Mouse (Mus musculus) monocyte, adult 2 months (primary cell): Measurements from ENCODE around the gene Fkbp4.

Experiments used
- DNase-seq, 2 experiments: peaks; one replicate each; pipeline ENCODE4 v3.0.0; 2022; ENCODE audit warnings: low spot score in 2 of 2, low read depth in 1 of 2

Fkbp4 gene

GRCm38 (mm10) chr6:128437288-128437687 lies 1.2 kb downstream of the Fkbp4 start:
- no peak for DNase-seq

- no peak for DNase-seq
These were observed 2.0 kb downstream of the Fkbp4 start for GRCm38 (mm10) chr6:128436356-128437005.

- no peak for DNase-seq
These were observed 3.0 kb downstream of the Fkbp4 start for GRCm38 (mm10) chr6:128435474-128435873.

GRCm38 (mm10) chr6:128433566-128433965 lies 4.9 kb downstream of the Fkbp4 start:
- no peak for DNase-seq

- DNase-seq, result no peak
These were observed 6.0 kb downstream of the Fkbp4 start for GRCm38 (mm10) chr6:128432356-128432915.

- no peak for DNase-seq
These were observed 8.7 kb downstream of the Fkbp4 start for GRCm38 (mm10) chr6:128429826-128430225.

- no peak for DNase-seq
These were observed 9.2 kb downstream of the Fkbp4 start for GRCm38 (mm10) chr6:128429300-128429699.

GRCm38 (mm10) chr6:128427571-128427970 lies 10.9 kb downstream of the Fkbp4 start:
- DNase-seq, result no peak

GRCm38 (mm10) chr6:128425046-128425445 lies 13.4 kb downstream of the Fkbp4 start:
- no peak for DNase-seq

GRCm38 (mm10) chr6:128424269-128425019 lies 14.0 kb downstream of the Fkbp4 start, which contains the start of gene Itfg2:
Itfg2 (minus strand) TSS chr6:128424931.
- DNase-seq, result peak; percentile 84 to 94

- DNase-seq, result no peak
These were observed 14.8 kb downstream of the Fkbp4 start for GRCm38 (mm10) chr6:128423496-128424268.

- DNase-seq, result no peak
These were observed 17.0 kb downstream of the Fkbp4 start for GRCm38 (mm10) chr6:128421480-128421879.

- no peak for DNase-seq
These were observed 17.4 kb downstream of the Fkbp4 start for GRCm38 (mm10) chr6:128421036-128421435.

- DNase-seq, result no peak
These were observed 20.4 kb downstream of the Fkbp4 start for GRCm38 (mm10) chr6:128418076-128418475.

- no peak for DNase-seq
These were observed 22.3 kb downstream of the Fkbp4 start for GRCm38 (mm10) chr6:128416169-128416568.

GRCm38 (mm10) chr6:128411115-128411514 lies 27.4 kb downstream of the Fkbp4 start:
- peak; percentile 33 to 64 for DNase-seq

GRCm38 (mm10) chr6:128410305-128410704 lies 28.2 kb downstream of the Fkbp4 start:
- DNase-seq, result no peak

- no peak for DNase-seq
These were observed 29.8 kb downstream of the Fkbp4 start for GRCm38 (mm10) chr6:128408544-128409125.

- no peak for DNase-seq
These were observed 33.8 kb downstream of the Fkbp4 start for GRCm38 (mm10) chr6:128404708-128405107.

- DNase-seq, result no peak
These were observed 38.9 kb downstream of the Fkbp4 start for GRCm38 (mm10) chr6:128399421-128400185.
